Mouse (Mus musculus) c-Kit-positive CD71-negative TER-119-negative erythroid progenitor cells, embryonic 14.5 days (primary cell): ENCODE measurements around the gene Icam1.
A peak's percentile ranks its signal among the peaks of the same experiment; 100 is the strongest.
"Not testable (repeated sequence)": the region's sequence is repeated elsewhere in the genome, so short reads cannot be mapped to it uniquely, and the experiment has no call there.

Source experiments
- DNase-seq: peaks from one replicate; pipeline ENCODE4 v3.0.0-alpha.2; 2013; ENCODE audit warnings: low read depth

Icam1 gene

DNA sequence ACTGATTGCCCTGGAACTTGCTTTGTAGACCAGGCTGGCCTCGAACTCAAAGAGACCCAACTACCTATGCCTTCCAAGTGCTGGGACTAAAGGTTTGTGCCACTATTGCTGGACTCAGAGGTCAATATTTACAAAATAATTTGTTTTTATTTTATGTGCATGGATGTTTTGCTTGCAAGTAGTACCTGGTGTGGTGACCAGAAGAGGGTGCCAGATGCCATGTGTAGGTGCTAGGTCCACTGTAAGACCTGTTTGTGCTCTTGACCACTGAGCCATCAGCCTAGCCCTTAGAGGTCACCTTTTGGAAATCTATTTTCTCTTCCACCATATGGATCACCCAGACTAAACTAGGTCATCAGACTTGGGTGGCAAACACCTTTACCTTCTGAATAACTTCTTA lies 6.9 kb downstream of the Icam1 start:
- no peak for DNase-seq

DNA sequence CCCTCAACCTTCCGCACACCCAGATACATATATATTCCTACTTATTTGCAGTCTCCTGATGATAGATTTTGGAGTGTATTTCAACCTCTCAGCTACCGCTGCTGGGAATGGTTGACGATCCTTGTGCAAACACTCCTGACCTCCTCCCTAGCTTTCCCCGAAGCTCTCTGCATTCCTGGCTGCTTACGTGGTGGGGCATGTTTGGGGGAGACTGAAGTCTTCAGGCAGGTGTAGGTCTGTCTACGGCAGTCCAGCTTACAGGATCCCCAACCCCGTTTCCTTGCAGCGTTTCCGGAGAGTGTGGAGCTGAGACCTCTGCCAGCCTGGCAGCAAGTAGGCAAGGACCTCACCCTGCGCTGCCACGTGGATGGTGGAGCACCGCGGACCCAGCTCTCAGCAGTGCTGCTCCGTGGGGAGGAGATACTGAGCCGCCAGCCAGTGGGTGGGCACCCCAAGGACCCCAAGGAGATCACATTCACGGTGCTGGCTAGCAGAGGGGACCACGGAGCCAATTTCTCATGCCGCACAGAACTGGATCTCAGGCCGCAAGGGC lies 9.5 kb downstream of the Icam1 start:
- DNase-seq = no peak

DNA sequence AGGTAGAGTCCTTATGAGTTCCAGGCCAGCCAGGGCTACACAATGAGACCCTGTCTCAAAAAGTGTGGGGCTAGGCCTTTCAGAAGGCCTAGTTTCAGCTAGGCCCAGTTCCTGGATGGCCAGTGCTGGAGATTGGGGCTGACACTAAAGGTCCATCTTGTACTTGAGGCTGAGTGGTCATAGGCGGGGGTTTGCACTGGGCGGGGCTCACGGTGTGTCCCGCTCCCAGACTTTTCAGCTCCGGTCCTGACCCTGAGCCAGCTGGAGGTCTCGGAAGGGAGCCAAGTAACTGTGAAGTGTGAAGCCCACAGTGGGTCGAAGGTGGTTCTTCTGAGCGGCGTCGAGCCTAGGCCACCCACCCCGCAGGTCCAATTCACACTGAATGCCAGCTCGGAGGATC lies 11.1 kb downstream of the Icam1 start:
- no peak for DNase-seq

DNA sequence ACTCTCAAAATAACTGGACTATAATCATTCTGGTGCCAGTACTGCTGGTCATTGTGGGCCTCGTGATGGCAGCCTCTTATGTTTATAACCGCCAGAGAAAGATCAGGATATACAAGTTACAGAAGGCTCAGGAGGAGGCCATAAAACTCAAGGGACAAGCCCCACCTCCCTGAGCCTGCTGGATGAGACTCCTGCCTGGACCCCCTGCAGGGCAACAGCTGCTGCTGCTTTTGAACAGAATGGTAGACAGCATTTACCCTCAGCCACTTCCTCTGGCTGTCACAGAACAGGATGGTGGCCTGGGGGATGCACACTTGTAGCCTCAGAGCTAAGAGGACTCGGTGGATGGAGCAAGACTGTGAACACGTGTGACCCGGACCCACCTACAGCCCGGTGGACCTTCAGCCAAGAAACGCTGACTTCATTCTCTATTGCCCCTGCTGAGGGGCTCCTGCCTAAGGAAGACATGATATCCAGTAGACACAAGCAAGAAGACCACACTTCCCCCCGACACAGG lies 12.0 kb downstream of the Icam1 start:
- no peak for DNase-seq

DNA sequence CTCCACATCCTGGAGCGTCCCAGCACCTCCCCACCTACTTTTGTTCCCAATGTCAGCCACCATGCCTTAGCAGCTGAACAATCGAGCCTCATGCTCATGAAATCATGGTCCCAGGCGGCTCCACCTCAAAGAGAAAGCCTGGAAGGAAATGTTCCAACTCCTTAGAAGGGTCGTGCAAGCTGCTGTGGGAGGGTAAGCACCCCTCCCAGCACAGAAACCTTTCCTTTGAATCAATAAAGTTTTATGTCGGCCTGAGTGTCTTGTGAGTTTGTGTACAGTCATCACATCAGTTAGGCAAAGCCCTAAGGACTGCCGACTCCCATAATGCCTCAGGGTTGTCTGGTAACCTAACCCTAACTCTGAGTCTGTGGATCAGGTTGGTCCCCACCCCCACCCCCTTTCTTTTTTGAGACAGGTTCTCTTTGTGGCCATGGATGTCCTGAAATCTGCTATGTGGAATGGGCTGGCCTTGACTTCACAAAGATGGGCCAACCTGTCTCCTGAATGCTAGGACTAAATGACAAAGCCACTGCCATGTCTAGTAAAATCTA lies 12.8 kb downstream of the Icam1 start:
- DNase-seq = no peak

DNA sequence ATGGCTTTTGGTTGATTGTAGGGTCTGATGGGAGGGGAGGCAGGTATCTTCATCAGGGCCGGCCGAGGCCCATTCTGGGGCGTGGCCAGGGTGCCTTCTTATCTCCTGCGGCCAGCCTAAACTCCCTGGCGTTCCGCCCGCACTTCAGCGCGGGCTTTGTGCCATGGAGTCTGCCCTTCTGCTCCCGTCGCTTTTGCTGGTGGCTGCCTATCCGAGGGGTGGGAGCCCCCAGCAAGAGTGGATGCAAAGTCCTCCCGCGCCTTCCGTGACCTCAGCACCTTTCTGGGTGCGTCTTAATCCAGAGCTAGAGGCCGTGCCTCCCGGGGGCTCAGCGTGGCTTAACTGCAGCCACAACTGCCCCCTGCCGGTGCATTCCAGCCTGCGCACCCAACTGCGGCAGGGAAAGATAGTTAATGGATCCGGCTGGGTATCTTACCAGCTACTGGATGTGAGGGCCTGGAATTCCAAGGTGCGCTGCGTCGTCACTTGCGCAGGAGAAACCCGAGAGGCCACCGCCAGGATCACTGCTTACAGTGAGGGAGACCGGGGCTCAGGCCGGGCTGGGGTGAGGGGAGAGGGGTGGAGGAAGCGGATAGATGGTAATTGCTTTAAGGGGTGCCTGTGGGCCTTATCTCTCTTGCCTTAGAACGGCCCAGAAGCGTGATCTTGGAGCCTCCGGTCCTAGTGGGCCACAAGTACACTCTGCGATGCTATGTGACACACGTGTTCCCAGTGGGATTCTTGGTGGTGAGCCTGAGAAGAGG lies 13.7 kb downstream of the Icam1 start, which contains the start of gene Icam4:
TSS of gene Icam4 (plus strand) at position 83 of the 764 bp plus-strand sequence.
- peak; percentile 77 for DNase-seq

DNA sequence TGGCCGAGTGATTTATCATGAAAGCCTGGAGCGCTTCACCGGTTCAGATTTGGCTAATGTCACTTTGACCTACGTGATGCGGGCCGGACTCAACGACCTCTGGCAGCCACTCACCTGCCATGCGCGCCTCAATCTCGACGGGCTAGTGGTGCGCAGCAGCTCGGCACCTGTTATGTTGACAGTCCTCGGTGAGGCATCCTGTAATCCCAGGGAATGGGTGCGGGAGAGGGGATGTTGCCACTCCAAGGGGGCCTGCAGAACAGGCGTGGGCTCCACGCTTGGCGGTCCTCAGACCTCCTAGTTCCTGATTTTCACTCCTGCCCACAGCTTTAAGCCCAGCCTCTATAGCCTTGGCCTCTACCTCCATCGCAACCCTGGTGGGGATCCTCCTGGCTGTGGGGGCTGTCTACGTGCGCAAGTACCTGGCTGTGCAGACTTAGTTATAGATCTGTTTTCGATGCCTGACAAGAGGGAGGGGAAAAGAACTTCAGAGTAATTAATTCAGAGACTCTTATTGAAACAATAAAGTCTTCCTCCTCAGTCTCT lies 14.3 kb downstream of the Icam1 start:
- no peak for DNase-seq

DNA sequence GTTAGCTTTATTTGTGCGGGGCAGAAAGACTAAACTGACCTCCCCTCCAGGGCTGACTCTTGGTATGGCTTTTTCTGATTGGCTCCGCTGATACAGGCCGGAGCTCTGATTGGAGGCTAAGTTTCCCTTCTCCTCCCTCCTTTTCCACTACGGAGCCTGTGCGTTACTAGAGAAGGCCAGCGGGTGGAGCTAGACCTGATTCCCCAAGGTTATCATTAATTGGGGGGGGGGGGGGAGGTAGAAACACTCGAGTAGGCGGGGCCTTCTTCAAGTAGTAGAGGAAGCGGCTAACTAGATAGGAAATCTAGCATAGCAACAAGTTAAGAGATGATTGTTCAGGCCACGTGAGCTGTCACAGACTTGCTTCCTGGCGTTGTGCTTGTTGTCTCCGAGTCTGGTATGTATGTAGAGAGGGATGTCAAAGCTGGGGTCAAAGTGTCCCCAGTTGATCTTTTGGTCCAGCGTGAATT lies 15.0 kb downstream of the Icam1 start:
- DNase-seq = peak; percentile 94

DNA sequence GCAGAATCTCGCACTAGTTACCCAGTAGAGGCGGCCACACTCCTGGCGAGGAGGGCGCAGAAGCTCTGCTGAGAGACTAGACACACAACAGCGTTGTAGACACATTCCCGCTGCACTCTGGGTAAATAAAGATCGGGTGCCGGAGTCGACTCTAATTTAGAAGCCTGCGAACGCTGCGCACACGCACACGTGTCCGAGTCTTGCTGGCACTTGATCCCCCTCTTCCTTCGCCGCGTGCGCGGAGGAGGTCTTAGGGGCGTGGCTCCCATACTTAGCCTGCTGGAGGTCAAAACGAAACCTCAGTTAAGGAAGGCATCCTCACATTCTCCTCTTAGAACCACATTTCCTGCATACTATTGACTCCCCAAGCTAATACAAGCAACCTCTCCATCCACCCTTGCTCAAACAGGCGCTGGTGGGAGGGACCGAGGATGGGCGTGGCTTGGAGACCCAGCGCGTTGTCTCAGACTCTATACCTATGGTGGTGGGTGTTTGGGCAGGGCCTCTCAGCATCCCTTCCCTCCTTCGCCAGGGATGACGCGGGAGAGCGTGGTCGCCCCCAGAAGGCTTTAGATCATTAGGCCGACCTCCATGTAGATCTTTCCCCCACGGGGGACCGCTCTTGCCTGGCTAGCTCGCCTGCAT lies 15.6 kb downstream of the Icam1 start:
- no peak for DNase-seq

DNA sequence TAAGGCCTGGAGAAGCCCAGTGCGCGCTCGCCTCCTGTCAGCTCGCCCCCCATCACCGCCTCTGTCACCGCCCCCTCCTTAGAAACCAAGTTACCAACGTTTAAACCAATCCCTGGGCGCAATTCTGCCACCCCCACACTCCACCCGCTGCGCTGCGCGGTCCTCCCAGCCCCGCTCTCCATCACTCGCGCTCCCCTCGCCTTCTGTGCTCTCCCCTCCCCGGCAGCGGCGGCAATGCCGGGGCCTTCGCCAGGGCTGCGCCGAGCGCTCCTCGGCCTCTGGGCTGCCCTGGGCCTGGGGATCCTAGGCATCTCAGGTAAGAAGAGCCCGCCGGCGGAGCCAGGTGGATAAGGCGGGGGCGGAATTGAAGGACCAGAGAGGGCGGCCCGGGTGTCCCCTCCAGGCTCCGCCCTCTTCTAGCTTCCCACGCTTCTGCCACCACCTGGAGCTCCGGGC lies 16.1 kb downstream of the Icam1 start, which contains the start of gene Icam5:
TSS of gene Icam5 (plus strand) at position 178 of the 456 bp plus-strand sequence.
- DNase-seq = no peak

DNA sequence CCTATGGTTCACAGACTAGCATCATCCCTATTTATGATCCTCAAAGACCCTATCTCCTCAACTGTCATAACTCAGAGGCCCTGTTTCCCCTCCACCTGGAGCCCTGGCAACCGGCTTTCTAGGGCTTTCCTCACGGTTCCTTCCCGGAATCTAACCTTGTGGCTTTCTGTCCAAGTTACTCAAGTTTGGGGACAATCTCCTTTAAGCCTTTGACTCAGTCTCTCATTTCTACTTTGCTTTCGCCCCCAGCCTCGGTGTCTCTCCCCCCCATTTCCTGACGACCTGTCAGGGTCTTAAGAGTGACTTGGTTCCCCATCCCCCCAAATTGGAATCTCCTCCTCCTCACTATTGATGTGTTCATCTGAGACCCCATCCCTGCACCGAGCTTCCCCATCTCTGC lies 16.7 kb downstream of the Icam1 start:
- no peak for DNase-seq

DNA sequence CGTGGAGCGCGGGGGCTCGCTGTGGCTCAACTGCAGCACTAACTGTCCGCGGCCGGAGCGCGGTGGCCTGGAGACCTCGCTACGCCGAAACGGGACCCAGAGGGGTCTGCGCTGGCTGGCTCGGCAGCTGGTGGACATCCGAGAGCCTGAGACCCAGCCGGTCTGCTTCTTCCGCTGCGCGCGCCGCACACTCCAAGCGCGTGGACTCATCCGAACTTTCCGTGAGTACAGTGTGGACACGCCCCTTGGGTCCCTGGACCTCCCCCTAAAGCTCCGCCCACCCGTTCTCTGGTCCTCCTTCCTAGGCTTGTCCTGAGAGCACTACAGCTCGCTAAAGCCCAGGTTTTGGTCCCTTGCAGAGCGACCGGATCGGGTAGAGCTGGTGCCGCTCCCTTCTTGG lies 17.4 kb downstream of the Icam1 start:
- peak; percentile 84 for DNase-seq

DNA sequence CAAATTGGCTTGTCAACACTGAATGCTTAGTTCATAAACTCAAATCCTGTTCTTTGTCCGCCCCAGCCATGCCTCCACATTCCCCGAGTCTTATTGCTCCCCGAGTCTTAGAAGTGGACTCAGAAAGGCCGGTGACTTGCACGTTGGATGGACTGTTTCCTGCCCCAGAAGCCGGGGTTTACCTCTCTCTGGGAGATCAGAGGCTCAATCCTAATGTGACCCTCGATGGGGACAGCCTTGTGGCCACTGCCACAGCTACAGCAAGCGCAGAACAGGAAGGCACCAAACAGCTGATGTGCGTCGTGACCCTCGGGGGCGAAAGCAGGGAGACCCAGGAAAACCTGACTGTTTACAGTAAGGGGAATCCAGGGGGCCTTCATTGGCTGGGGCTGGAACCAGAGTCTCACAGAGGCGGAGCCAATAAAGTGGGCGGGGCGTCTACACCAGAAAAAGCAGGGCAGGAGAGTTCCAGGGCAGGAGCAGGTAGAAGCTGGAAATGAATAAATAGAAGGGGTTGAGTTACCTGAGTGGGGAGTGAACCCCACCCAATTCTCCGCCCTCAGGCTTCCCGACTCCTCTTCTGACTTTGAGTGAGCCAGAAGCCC lies 18.8 kb downstream of the Icam1 start:
- DNase-seq = no peak

DNA sequence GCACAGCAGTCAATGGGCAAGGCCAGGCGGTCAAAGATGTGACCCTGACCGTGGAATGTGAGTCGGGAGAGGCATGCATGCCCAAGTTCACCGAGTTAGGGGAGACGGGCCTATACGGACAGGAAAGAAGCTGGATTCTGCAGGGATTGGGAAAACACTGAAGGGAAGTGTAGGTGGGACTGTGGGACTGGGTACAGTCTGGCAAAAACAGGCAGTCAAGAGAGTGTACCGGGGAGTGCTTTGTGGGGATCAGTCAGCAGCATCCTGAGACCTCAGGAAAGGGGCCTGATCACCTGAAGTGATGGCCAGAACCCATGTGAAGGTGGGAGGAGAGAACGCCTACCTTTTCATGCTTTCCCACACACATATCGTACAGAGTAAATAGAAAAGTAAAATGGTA lies 19.8 kb downstream of the Icam1 start:
- DNase-seq = no peak

DNA sequence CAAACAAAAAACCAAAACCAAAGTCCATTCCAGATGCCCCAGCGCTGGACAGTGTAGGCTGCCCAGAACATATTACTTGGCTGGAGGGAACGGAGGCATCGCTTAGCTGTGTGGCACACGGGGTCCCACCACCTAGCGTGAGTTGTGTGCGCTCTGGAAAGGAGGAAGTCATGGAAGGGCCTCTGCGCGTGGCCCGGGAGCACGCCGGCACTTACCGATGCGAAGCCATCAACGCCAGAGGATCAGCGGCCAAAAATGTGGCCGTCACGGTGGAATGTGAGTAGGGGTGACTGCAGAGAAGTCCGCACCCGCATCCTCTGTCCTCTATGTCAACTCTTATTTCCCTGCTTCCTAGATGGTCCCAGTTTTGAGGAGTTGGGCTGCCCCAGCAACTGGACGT lies 20.4 kb downstream of the Icam1 start:
- DNase-seq = no peak

DNA sequence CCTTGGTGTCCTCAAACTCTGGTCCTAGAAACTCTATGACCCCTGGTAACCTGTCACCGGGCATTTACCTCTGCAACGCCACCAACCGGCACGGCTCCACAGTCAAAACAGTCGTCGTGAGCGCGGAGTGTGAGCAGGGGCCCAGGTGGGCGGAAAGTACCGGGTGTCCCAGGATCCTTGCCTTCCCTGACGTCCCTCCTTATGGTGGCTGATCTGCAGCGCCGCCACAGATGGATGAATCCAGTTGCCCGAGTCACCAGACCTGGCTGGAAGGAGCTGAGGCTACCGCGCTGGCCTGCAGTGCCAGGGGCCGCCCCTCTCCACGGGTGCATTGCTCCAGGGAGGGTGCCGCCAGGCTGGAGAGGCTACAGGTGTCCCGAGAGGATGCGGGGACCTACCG lies 20.9 kb downstream of the Icam1 start:
- DNase-seq = no peak

DNA sequence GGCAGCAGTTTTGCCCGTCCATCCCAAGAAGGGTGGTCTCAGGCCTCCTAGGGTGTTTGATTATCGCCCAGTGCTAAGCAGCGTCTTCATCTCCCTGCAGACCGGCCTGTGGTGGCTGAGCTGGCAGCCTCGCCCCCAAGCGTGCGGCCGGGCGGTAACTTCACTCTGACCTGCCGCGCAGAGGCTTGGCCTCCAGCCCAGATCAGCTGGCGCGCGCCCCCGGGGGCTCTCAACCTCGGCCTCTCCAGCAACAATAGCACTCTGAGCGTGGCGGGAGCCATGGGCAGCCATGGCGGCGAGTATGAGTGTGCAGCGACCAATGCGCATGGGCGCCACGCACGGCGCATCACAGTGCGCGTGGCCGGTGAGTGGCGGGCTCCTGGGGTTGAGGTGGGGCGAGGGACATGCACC lies 21.7 kb downstream of the Icam1 start:
- DNase-seq = no peak

DNA sequence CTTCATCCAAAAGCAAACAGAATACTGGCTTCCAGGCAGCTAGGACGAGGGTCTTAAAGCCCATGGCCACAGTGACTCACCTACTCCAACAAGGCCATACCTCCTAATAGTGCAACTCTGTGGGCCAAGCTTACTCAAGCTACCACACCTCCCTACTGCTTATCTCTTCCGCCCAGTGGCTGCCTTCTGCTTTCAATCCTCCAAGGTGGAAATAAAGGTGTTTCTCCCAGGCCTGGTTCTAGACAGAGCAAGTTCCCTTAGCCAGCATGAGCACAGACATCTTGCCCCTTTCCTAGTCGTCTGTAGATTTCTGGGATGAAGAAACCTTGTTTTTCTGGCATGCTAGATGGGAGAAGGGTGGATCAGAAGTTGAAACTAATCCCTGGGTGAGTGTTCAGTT lies 24.0 kb downstream of the Icam1 start:
- DNase-seq = no peak

DNA sequence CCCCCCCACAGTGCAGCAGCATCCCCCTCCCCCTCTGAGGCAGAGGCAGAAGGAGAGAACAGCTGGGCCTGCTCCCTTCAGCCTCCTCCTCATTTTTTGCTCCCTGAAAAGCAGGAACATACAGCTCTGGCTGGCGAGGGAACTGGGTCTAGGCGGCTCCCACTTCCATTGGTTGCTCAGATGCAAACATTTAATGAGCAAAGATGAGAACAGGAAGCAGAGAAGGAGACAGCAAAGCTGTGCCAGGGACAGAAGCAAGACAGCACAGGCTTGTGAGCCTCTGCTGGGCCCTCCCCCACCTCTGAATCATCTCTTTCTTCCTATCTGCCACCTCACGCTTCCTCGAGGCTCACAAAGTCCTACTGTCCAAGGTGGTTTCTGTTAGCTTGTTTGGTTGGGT lies 25.5 kb downstream of the Icam1 start:
- DNase-seq = no peak

DNA sequence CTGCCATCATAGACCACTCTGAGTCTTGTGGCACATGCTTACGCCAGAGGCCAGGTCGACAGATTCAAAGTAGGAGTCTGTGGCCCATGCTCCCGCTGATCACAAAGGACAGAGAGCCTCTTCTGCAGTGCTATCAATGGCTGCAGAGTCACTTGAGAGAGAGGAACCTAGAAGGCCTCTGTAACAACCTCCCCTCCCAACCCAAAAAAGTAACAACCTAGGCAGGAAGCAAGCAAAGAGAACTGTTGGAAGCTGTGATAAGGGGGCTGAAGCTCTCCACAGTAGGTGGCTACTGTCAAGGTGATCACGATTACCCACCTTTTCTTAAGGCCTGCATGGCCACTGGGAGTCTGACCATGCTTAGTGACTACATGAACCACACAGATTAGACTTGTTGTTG lies 27.8 kb downstream of the Icam1 start:
- DNase-seq = no peak

DNA sequence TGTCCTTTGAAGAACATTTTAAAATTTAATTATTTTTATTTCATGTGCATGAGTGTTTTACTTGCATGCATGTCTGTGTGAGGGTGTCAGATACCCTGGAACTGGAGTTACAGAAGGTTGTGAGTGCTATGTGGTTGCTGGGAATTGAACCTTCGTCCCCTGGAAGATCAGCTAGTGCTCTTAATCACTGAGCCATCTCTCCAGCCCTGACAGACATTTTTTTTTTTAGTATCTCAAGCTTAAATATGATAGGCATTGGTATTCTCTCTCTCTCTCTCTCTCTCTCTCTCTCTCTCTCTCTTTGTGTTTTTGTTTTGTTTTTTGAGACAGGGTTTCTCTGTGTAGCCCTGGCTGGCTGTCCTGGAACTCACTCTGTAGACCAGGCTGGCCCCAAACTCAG lies 29.0 kb downstream of the Icam1 start:
- not testable (repeated sequence) for DNase-seq

DNA sequence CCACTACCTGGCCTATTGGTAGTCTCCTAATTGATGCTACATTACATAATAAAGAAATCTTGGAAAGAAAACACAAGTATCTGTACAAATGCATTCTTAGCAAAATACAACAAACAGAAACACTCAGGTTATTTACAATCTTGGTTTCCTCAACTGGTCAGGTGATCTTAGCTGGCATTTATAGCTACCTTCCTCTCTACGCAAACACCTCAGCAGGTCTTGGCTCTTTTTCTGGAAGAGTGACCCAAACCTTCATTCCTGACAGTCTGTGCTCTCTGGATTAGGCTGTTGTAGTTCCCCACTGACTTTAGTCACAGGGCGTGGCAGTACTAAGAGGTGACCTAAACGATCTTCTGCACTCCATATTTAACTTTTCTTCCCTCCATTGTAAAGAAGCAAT lies 29.4 kb downstream of the Icam1 start:
- DNase-seq = no peak
